Mouse (Mus musculus) neutrophil, adult 5-6 weeks (primary cell): ENCODE measurements around the gene Zmym1. TPM values are rescaled to one million over a fixed set of nuclear protein-coding genes. Genes with fewer than 3 reads are reported as not detected.
A peak's percentile ranks its signal among the peaks of the same experiment; 100 is the strongest.
"Not testable (repeated sequence)": the region's sequence is repeated elsewhere in the genome, so short reads cannot be mapped to it uniquely, and the experiment has no call there.

Source experiments
- ATAC-seq: fragments of 151-379, 151-347 bp; 2 replicates; pipeline ENCODE4 v1.8.0; 2017; ENCODE audit warnings: mild to moderate bottlenecking, moderate TSS enrichment; ENCODE audit not compliant: insufficient number of reproducible peaks, poor library complexity, low FRiP score, severe bottlenecking; ENCODE audit errors: extremely low read depth
- total RNA-seq: library from RNA; stranded (forward); fragments of 200-1000 nt; gene quantifications from 2 replicates; pipeline ENCODE4 v1.2.3, GENCODE M21; 2017

Zmym1 gene
- total RNA-seq: 18.4 and 18.7 TPM in 2 replicates

GRCm38 (mm10) chr4:127060585-127061290, at the start of gene Zmym1:
Gene Zmym1, minus strand, starts transcription at chr4:127061152.
- ATAC-seq: peak; percentile 84

DNA sequence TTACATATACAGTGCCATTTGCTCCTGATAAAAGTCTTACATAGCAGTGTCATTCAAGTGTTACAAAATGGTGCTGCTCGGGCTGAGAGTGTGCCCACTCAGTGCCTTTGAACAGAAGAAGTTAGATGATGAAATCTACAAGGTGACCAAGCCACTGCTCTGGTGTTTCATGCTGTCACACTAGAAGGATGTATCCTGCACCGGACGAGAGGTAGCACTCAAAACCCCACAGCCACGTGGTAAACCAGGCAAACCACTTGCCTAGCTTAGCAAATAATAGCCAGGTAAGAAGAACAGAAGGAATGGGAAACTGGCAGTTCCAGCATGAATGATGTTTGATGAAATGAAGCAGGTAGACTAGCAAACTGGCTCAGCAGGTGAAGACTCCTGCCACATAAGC, 49.6 kb upstream of the Zmym1 start:
- no peak for ATAC-seq

- ATAC-seq: no peak
These were observed 46.6 kb upstream of the Zmym1 start for GRCm38 (mm10) chr4:127107566-127107965.

- ATAC-seq: not testable (repeated sequence)
These were observed 38.6 kb upstream of the Zmym1 start for GRCm38 (mm10) chr4:127099552-127099951.

DNA sequence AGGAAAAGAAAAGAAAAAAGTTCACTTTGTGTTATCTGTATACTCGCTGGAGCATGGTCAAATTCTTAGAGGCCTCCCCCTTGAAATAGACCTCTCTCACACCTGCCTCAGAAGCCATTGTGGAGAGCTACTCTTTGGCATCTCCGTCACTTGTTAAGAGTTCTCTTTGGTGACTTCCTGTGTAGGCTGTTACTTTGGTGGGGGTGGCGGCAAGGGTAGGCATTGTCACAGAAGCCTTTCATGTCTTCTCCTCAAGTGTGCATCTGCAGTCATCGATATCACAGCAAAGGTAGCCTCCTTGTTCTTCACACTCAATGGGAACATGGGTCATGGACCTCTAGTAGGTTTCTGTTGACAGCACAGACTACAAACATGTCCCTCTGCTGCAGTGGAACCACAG, 34.1 kb upstream of the Zmym1 start:
- ATAC-seq: no peak

DNA sequence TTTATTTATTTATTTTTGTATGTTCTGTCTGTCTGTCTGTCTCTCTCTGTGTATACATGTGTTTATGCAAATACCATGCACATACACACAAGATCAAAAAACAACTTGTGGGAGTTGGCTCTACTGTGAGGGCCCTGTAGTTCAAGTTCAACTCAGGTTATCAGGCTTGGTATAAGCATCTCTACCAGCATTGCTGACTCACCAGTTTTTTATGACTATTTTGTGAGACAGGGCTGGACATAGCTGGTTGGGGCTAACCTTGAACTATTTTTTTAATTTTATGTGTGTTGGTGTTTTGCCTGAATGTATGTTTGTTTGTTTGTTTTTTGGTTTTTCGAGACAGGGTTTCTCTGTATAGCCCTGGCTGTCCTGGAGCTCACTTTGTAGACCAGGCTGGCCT, 30.2 kb upstream of the Zmym1 start:
- ATAC-seq: no peak

- no peak for ATAC-seq
These were observed 24.8 kb upstream of the Zmym1 start for GRCm38 (mm10) chr4:127085761-127086160.

GRCm38 (mm10) chr4:127083131-127083530, 22.2 kb upstream of the Zmym1 start:
- ATAC-seq: no peak

DNA sequence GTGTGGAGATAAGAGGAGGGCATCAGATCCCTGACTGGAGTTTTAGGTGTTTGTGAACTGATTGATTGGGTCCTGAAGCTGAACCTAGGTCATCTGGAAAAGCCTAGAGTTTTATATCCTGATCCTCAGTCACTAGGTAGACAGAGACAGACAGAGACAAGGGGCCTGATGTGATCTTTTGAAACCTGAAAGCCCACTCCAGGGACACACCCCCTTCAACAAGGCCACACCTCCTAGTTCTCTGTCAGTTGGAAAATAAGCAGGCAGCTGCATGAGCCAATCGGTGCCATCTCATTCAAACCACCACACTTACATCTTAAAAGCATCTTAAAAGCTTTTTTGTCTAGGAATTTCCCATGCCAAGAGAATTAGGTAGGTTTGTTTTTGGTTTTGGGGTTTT, 19.9 kb upstream of the Zmym1 start:
- ATAC-seq: no peak

DNA sequence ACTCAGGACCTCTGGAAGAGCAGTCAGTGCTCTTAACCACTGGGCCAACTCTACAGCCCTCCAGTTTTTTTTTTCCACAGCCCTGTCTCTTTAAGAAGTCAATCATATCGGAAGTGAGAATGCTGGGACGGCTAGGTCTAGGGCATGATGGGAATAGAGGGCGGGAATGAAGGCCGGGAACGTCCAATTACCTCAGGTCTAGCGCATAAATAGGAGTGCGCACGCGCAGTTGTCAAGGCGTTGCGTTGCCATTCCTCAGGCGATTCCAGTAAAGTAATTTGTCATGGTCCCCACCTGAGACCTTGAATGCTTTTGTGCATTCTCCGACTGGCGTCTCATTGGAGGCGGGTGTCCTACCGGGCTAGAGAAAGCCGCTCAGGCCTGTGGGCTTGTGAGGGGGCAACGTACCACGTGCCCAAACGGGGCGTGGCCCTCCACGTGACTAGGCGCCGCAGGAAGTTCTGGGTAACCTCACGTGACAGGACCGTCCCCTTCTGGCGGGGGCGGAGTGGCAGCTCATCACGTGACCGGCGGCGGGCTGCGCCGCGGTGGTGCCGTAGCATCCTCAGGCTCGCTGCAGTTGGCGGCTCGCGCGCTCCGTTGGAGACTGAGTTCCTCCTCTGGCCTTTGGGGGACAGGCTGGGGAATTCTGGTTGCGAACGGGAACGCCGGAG, 16.1 kb upstream of the Zmym1 start, which contains the start of gene Zmym6:
Gene Zmym6 (plus strand): TSS at position 509 of the 674 bp plus-strand sequence.
- peak; percentile 82 for ATAC-seq

GRCm38 (mm10) chr4:127074915-127075314, 14.0 kb upstream of the Zmym1 start:
- no peak for ATAC-seq

- no peak for ATAC-seq
These were observed 3.1 kb upstream of the Zmym1 start for GRCm38 (mm10) chr4:127064051-127064450.

DNA sequence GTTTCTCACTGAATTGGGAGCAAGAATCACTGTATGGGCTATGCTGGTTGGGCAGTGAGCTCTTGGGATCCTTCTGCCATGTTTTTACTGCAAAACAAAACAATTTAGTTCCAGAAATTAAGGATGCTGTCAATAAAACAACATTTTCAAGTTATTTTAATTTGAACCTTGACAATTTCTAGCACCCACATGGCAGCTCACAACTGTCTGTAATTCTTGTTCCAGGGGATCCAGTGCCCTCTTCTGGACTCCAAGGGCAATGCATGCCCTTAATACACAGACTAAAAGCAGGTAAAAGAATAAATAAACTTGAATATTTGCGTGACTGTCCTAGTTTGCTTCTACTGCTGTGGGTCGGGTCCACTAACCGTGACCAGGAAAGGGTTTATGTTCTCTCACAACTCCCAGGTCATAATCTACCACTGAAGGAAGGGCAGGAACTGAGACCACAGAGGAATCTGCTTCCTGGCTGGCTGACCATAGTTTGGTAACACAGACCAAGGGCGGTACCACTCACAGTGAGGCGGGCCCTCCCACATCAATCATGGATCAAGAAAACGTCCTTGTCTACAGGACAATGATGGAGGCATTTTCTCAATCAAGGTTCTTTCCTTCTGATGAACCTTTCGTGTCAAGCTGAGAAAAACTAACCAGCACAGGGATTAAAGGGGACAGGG, 6.3 kb downstream of the Zmym1 start:
- ATAC-seq: no peak

DNA sequence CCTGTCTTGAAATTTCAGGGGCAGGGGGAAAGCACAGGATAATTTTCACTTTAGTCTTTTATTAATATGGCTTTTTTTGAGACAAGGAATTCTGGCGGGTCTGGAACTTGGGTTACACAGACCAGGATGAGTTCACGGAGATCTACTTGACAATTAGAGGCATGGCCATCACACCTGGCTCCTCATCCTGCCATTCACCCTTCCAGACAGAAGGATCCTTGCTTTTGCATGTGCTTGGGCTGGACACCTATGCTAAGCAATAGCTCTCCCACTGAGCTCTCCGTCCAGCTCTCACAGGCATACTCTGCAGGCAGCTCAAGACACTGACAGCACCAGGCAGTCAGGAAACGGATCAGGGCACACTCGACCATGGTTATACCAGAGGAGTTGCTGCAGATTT, 7.9 kb downstream of the Zmym1 start:
- ATAC-seq: no peak

GRCm38 (mm10) chr4:127051121-127051520, 9.8 kb downstream of the Zmym1 start:
- no peak for ATAC-seq

GRCm38 (mm10) chr4:127043540-127043939, 17.4 kb downstream of the Zmym1 start:
- no peak for ATAC-seq

- no peak for ATAC-seq
These were observed 21.0 kb downstream of the Zmym1 start for GRCm38 (mm10) chr4:127039871-127040483.

DNA sequence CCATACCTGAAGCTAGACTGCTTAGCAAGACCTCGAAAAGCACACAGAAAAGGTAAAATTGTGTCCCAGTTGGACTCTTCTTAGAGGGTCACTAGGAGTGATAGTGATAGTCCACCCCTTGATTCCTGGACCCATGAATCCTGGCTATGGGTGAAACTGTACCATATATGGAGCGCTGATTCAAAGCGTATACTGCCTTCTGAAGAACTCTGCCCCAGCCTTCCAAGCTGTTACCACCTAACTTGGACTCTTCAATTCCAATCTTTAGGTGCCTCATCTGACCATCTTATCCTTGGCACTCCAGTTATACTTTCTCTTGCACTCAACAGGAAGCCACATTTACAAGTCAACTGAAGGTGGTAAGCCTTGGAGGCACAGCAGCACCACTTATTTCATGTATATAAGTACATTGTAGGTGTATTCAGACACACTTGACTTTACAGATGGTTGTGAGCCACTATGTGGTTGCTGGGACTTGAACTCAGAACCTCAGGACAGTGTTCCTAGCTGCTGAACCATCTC, 22.1 kb downstream of the Zmym1 start:
- ATAC-seq: no peak
